Mouse (Mus musculus): ENCODE results near the gene Plk5. TPM values are rescaled to one million over a fixed set of nuclear protein-coding genes. Genes with fewer than 3 reads are reported as not detected.

Gene Plk5
- polyA plus RNA-seq, 1 experiment from 2014 or later = 0.22 TPM

DNA sequence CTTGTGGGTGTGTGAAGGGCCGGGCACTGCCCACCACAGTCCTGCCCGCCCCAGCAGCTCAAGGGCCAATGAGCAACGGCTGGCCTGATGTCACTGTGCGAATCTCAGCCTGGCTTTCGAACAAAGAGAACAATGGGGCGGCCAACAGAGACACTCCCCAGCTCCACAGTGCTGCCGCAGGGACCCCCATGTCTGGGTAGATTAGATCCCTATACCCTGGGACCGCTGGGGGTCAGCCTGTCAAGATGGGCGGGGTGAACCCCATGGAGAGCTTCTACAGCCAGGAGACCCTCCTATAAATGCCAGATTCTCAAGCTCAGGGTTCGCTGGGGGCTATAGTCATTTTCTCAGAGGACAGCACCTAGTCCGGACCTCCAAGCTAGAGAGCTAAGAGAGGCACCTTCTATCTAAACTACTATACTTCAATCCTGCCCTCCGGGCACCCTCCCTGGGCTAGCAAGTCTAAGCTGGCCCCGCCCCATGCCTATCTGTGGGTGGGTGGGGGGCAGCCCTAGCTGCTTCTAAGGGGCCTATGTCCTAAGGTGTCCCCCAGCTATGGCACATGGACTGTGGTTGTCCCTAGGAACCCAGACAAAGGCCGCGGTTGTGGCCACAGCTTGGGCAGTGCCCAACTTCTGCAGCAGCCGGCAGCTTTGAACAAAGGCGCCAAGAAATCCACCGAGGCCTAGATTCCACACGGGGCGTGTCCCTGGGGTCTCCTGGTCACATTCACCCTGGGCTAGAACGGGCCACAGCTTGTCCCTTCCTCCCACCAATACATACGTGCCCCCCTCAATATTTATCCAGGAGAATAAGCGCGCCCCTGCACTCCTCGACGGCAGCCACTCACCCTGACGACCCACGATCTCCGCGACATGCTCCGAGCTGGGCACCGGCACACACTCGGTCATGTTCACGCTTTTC is 29.8 kb downstream of the Plk5 start:
- Histone ChIP-seq H3K27me3 (replicated peaks; ENCODE audit: control insufficient read depth, insufficient read depth, low read length) (no peaks in the 10 kb centered on the region), H3K4me3 (ENCODE audit: low read depth, low read length) (peak overlapping the region; percentile 81), H3K36me3 (ENCODE audit: control insufficient read depth, insufficient read depth, low read length) (peaks cover 35% of the 10 kb centered on the region), H3K9ac (ENCODE audit: low read length) (peak overlapping the region; percentile 65), H3K4me1 (replicated peaks; ENCODE audit: control insufficient read depth, insufficient read depth, low read length) (peaks cover 31% of the 10 kb centered on the region), H3K9me3 (ENCODE audit: control insufficient read depth, low read length) (no peaks in the 10 kb centered on the region), H3K27ac (ENCODE audit: low read depth) (peak overlapping the region; percentile 80), H3K4me2 (ENCODE audit: low read length) (peak overlapping the region; percentile 74)
- DNase-seq (ENCODE audit: low spot score) = peak; percentile 79
- ATAC-seq (replicated peaks; ENCODE audit: low FRiP score, low TSS enrichment, low read depth) = peak; percentile 37
- WGBS = 1% methylated on average over 34 of the region's 34 CpGs

DNA sequence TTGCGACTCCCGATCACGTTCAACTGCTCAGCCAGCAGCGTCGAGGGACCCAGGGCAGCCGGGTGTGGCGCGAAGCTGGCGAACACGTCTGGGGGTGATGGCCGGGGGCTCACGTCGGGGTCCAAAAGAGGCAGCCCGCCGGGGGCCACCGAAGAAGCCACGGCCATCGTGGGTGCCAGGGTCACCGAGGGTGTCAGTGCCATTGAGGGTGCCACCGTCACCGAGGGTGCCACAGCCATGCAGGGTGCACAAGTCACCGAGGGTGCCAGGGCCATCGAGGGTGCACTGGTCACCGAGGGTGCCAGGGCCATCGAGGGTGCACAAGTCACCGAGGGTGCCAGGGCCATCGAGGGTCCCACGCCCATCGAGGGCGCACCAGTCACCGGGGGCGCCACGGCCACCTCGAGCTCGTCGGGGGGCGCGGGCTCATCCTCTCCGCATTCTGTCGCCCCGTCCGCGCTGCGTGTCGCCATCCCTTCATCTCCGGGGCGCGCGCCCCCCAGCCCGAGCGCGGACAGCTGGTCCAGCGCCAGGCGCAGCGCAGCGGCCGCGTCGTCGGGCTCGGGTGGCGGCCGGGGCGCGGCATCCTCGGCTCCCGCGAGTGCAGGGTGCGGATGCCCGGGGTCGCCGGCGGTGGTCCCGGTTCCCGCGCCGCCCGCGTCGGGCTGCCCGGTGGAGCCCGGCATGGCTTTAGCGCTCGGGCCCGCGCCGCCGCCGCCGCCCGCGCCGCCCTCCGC is 30.6 kb downstream of the Plk5 start:
- no peaks in the 10 kb centered on the region for H3K9me3 ChIP-seq (ENCODE audit: control insufficient read depth, low read length)
- peak overlapping the region; percentile 65 for H3K9ac ChIP-seq (ENCODE audit: low read length)
- ATAC-seq (replicated peaks; ENCODE audit: low FRiP score, low TSS enrichment, low read depth) = peak; percentile 8; the same call in 1 of the 2 replicates
- no peaks in the 10 kb centered on the region for H3K27me3 ChIP-seq (replicated peaks; ENCODE audit: control insufficient read depth, insufficient read depth, low read length)
- WGBS = under 1% methylated on average over 89 of the region's 94 CpGs
- peaks cover 31% of the 10 kb centered on the region for H3K4me1 ChIP-seq (replicated peaks; ENCODE audit: control insufficient read depth, insufficient read depth, low read length)
- H3K4me2 ChIP-seq (ENCODE audit: low read length) = peak overlapping the region; percentile 74
- H3K27ac ChIP-seq (ENCODE audit: low read depth) = peak overlapping the region; percentile 80
- peaks cover 35% of the 10 kb centered on the region for H3K36me3 ChIP-seq (ENCODE audit: control insufficient read depth, insufficient read depth, low read length)
- H3K4me3 ChIP-seq (ENCODE audit: low read depth, low read length) = peak overlapping the region; percentile 81
- no peak for DNase-seq (ENCODE audit: low spot score)

- whole genome bisulfite sequencing = 3% methylated on average over 7 of the region's 61 CpGs
- no peaks in the 10 kb centered on the region for H3K27me3 ChIP-seq (replicated peaks; ENCODE audit: control insufficient read depth, insufficient read depth, low read length)
- DNase-seq (ENCODE audit: low spot score) (peak; percentile 94), ATAC-seq (replicated peaks; ENCODE audit: low FRiP score, low TSS enrichment, low read depth) (peak; percentile 52; the same call in 1 of the 2 replicates)
- no peaks in the 10 kb centered on the region for H3K9me3 ChIP-seq (ENCODE audit: control insufficient read depth, low read length)
- peak within 1 kb of the TSS; percentile 74 for H3K4me2 ChIP-seq (ENCODE audit: low read length)
- peaks cover 35% of the 10 kb centered on the region for H3K36me3 ChIP-seq (ENCODE audit: control insufficient read depth, insufficient read depth, low read length)
- H3K4me3 ChIP-seq (ENCODE audit: low read depth, low read length) = peak within 1 kb of the TSS; percentile 81
- H3K9ac ChIP-seq (ENCODE audit: low read length) = peak within 1 kb of the TSS; percentile 65
- H3K4me1 ChIP-seq (replicated peaks; ENCODE audit: control insufficient read depth, insufficient read depth, low read length) = peaks cover 31% of the 10 kb centered on the region
- H3K27ac ChIP-seq (ENCODE audit: low read depth) = peak within 1 kb of the TSS; percentile 80
These were observed 31.3 kb downstream of the Plk5 start, which contains the start of gene Mex3d for GRCm38 (mm10) chr10:80387522-80387959. Mex3d (minus strand) TSS chr10:80387659.

DNA sequence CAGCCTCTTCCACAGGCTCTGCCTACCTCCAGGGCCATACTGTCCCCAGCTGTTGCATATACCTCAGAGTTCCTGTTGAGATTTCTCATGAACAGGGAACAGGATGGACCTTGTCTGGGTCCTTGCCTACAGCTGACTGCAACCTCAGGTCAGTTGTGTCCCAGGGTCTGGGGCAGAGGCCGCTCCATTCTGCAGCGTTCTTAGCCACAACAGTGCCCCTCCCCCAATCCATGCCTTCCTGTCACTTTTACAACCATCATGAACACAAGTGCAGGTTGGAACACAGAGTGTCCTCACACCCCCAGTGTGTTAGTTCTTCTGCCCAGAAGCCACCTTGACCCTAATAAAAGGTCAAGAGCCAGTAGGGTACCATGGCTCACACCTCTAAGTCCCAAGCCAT is 32.5 kb downstream of the Plk5 start:
- Histone ChIP-seq H3K4me1 (replicated peaks; ENCODE audit: control insufficient read depth, insufficient read depth, low read length) (peaks cover 28% of the 10 kb centered on the region), H3K27me3 (replicated peaks; ENCODE audit: control insufficient read depth, insufficient read depth, low read length) (no peaks in the 10 kb centered on the region), H3K4me2 (ENCODE audit: low read length) (no peak overlapping the region; the same call in 1 of the 2 replicates), H3K4me3 (ENCODE audit: low read depth, low read length) (no peak overlapping the region; the same call in 1 of the 2 replicates), H3K9me3 (ENCODE audit: control insufficient read depth, low read length) (no peaks in the 10 kb centered on the region), H3K9ac (ENCODE audit: low read length) (no peak overlapping the region; the same call in 1 of the 2 replicates), H3K27ac (ENCODE audit: low read depth) (peak overlapping the region; percentile 34), H3K36me3 (ENCODE audit: control insufficient read depth, insufficient read depth, low read length) (peaks cover 39% of the 10 kb centered on the region)
- ATAC-seq (replicated peaks; ENCODE audit: low FRiP score, low TSS enrichment, low read depth) (no peak), DNase-seq (ENCODE audit: low spot score) (no peak)
- whole genome bisulfite sequencing = 21% methylated on average over 2 of the region's 2 CpGs

GRCm38 (mm10) chr10:80389185-80389708 is 33.0 kb downstream of the Plk5 start:
- Histone ChIP-seq H3K4me1 (replicated peaks; ENCODE audit: control insufficient read depth, insufficient read depth, low read length) (peaks cover 23% of the 10 kb centered on the region), H3K27ac (ENCODE audit: low read depth) (no peak overlapping the region), H3K9ac (ENCODE audit: low read length) (no peak overlapping the region), H3K27me3 (replicated peaks; ENCODE audit: control insufficient read depth, insufficient read depth, low read length) (no peaks in the 10 kb centered on the region), H3K4me3 (ENCODE audit: low read depth, low read length) (no peak overlapping the region), H3K4me2 (ENCODE audit: low read length) (no peak overlapping the region), H3K9me3 (ENCODE audit: control insufficient read depth, low read length) (no peaks in the 10 kb centered on the region), H3K36me3 (ENCODE audit: control insufficient read depth, insufficient read depth, low read length) (peaks cover 44% of the 10 kb centered on the region)
- DNase-seq (ENCODE audit: low spot score) (no peak), ATAC-seq (replicated peaks; ENCODE audit: low FRiP score, low TSS enrichment, low read depth) (no peak)
- 76% methylated on average over 4 of the region's 4 CpGs for WGBS

DNA sequence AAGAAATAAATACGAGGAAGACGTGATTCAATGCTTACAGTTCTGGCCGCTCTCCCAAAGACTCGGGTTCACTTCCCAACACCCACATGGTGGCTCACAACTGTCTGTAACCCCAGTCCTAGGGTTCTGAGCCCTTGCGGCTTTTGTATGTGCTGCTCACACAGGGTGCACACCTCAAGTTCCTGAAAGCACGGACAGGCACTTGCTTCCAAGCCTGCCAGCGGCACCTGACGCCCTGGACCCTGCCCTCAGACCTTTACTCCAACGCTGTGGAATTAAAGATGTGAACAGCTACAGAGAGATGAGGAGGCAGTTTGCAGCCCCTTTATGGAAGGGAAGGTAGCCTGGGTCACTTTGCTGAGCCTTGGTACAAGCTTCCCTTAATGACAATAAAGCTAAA is 34.4 kb downstream of the Plk5 start:
- DNase-seq (ENCODE audit: low spot score) (no peak), ATAC-seq (replicated peaks; ENCODE audit: low FRiP score, low TSS enrichment, low read depth) (no peak)
- no peak overlapping the region for H3K9ac ChIP-seq (ENCODE audit: low read length)
- no peak overlapping the region for H3K4me3 ChIP-seq (ENCODE audit: low read depth, low read length)
- H3K4me1 ChIP-seq (replicated peaks; ENCODE audit: control insufficient read depth, insufficient read depth, low read length) = peaks cover 11% of the 10 kb centered on the region
- peaks cover 53% of the 10 kb centered on the region for H3K36me3 ChIP-seq (ENCODE audit: control insufficient read depth, insufficient read depth, low read length)
- H3K9me3 ChIP-seq (ENCODE audit: control insufficient read depth, low read length) = no peaks in the 10 kb centered on the region
- 79% methylated on average over 9 of the region's 9 CpGs for whole genome bisulfite sequencing
- H3K4me2 ChIP-seq (ENCODE audit: low read length) = no peak overlapping the region
- no peaks in the 10 kb centered on the region for H3K27me3 ChIP-seq (replicated peaks; ENCODE audit: control insufficient read depth, insufficient read depth, low read length)
- H3K27ac ChIP-seq (ENCODE audit: low read depth) = no peak overlapping the region

DNA sequence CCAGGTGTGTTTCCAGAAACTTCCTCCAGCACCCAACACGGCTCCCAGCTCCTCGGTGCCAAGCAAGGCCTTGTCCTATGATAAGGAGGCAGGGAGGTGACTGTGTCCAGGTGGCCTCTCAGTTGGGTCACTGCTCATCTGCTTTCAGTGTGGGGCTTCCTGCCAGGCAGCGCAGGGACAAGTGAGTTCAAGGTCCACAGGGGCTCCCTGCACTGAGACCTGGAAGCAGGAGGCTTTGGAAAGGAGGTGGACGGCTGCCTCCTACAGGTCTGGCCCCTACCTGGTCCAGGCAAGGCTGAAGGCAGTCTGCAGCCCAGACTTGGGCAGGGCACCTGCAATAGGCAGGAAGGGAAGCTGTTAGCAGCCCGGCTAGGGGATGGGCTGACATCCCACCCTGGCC is 36.4 kb downstream of the Plk5 start:
- Histone ChIP-seq H3K9ac (ENCODE audit: low read length) (no peak overlapping the region), H3K27ac (ENCODE audit: low read depth) (no peak overlapping the region), H3K4me2 (ENCODE audit: low read length) (no peak overlapping the region), H3K4me3 (ENCODE audit: low read depth, low read length) (no peak overlapping the region), H3K27me3 (replicated peaks; ENCODE audit: control insufficient read depth, insufficient read depth, low read length) (no peaks in the 10 kb centered on the region), H3K4me1 (replicated peaks; ENCODE audit: control insufficient read depth, insufficient read depth, low read length) (peaks cover 19% of the 10 kb centered on the region), H3K9me3 (ENCODE audit: control insufficient read depth, low read length) (no peaks in the 10 kb centered on the region), H3K36me3 (ENCODE audit: control insufficient read depth, insufficient read depth, low read length) (peaks cover 61% of the 10 kb centered on the region)
- ATAC-seq (replicated peaks; ENCODE audit: low FRiP score, low TSS enrichment, low read depth) = no peak
- DNase-seq (ENCODE audit: low spot score) = no peak
- 81% methylated on average over 5 of the region's 5 CpGs for WGBS

GRCm38 (mm10) chr10:80395025-80395627 is 38.9 kb downstream of the Plk5 start:
- 95% methylated on average over 35 of the region's 35 CpGs for WGBS
- no peak for ATAC-seq (replicated peaks; ENCODE audit: low FRiP score, low TSS enrichment, low read depth)
- peaks cover 61% of the 10 kb centered on the region for H3K36me3 ChIP-seq (ENCODE audit: control insufficient read depth, insufficient read depth, low read length)

More at GRCm38 (mm10) chr10:80395025-80395627, 38.9 kb downstream of the Plk5 start:
- Histone ChIP-seq H3K4me1 (replicated peaks; ENCODE audit: control insufficient read depth, insufficient read depth, low read length) (peaks cover 16% of the 10 kb centered on the region), H3K4me3 (ENCODE audit: low read depth, low read length) (no peak overlapping the region), H3K9ac (ENCODE audit: low read length) (no peak overlapping the region), H3K27ac (ENCODE audit: low read depth) (no peak overlapping the region), H3K4me2 (ENCODE audit: low read length) (no peak overlapping the region), H3K9me3 (ENCODE audit: control insufficient read depth, low read length) (no peaks in the 10 kb centered on the region), H3K27me3 (replicated peaks; ENCODE audit: control insufficient read depth, insufficient read depth, low read length) (no peaks in the 10 kb centered on the region)
- DNase-seq (ENCODE audit: low spot score) = no peak
